Mouse (Mus musculus) G1E (cell line): ENCODE results near the gene Ube2v1. TPM values are rescaled to one million over a fixed set of nuclear protein-coding genes. Genes with fewer than 3 reads are reported as not detected.

ENCODE experiments used
- ATAC-seq: 2 replicates; pipeline ENCODE4 v1.8.0; 2016; ENCODE audit warnings: mild to moderate bottlenecking; ENCODE audit not compliant: insufficient number of reproducible peaks, poor library complexity, low FRiP score, severe bottlenecking; ENCODE audit errors: extremely low read depth
- DNase-seq: peaks from one replicate; pipeline ENCODE4 v3.0.0; 2012; ENCODE audit warnings: low spot score
- H3K27me3 ChIP-seq: 2 replicates; pipeline ENCODE4 v1.6.1; 2012; ENCODE audit warnings: mild to moderate bottlenecking, low read length, inconsistent platforms; ENCODE audit not compliant: insufficient read depth
- H3K36me3 ChIP-seq: replicated peaks from 2 replicates; pipeline ENCODE3; 2012; ENCODE audit warnings: mild to moderate bottlenecking, inconsistent platforms
- H3K4me1 ChIP-seq: 2 replicates; pipeline ENCODE4 v1.6.1; 2012; ENCODE audit warnings: low read depth, low read length, inconsistent platforms, mixed read lengths; ENCODE audit not compliant: insufficient read depth
- H3K4me3 ChIP-seq: 2 replicates; pipeline ENCODE4 v1.5.1; 2012; ENCODE audit warnings: low read depth, mild to moderate bottlenecking, inconsistent platforms, low read length, moderate library complexity, mixed read lengths
- H3K9me3 ChIP-seq: replicated peaks from 2 replicates; pipeline ENCODE4 v1.6.1; 2012; ENCODE audit warnings: inconsistent platforms
- CTCF ChIP-seq: IDR thresholded peaks from 2 replicates; pipeline ENCODE4 v1.5.1; 2012; ENCODE audit warnings: low read depth, low read length, inconsistent platforms, mixed read lengths
- GATA1 ChIP-seq: IDR thresholded peaks from 2 replicates; pipeline ENCODE4 v1.6.1; 2012; ENCODE audit warnings: borderline replicate concordance, low read length, inconsistent platforms, mixed read lengths
- GATA2 ChIP-seq: IDR thresholded peaks from 2 replicates; pipeline ENCODE4 v1.6.1; 2012; ENCODE audit warnings: low read depth, low read length, inconsistent platforms, borderline replicate concordance
- POLR2AphosphoS5 ChIP-seq: IDR thresholded peaks from 2 replicates; pipeline ENCODE4 v1.6.1; 2012; ENCODE audit warnings: low read depth, low read length, inconsistent platforms; ENCODE audit not compliant: insufficient replicate concordance
- TAL1 ChIP-seq: conservative IDR thresholded peaks from 2 replicates; pipeline ENCODE4 v1.6.1; 2012; ENCODE audit warnings: low read depth, low read length, inconsistent platforms, mixed read lengths
- polyA plus RNA-seq: library from polyadenylated mRNA; stranded (reverse); fragments of >175 nt; gene quantifications from 2 replicates; pipeline ENCODE4 v1.2.3, GENCODE M21; 2012
- total RNA-seq, 2 experiments: library from RNA; stranded (forward) in 1 of 2; stranded (reverse) in 1 of 2; fragments of 200-1000 nt in 1 of 2; fragments of >200 nt in 1 of 2; fragmentation: Nextera tagmentation in 1 of 2; gene quantifications; 2 replicates each; pipeline ENCODE4 v1.2.3; 2014 to 2017

The Ube2v1 gene
- total and polyA plus RNA-seq, 3 experiments, result 83.9 to 203 (median 149) TPM

GRCm38 (mm10) chr2:167578521-167578920 is 53.4 kb downstream of the Ube2v1 start:
- TF ChIP-seq GATA1 (no peak), CTCF (no peak), TAL1 (no peak), GATA2 (no peak)
- H3K36me3 ChIP-seq, result no peaks in the 10 kb centered on the region
- no peak overlapping the region for H3K4me3 ChIP-seq
- peaks cover 54% of the 10 kb centered on the region for H3K27me3 ChIP-seq
- ATAC-seq (no peak; the same call in 1 of the 2 replicates), DNase-seq (no peak)
- peaks cover 9% of the 10 kb centered on the region for H3K4me1 ChIP-seq
- no peaks in the 10 kb centered on the region for H3K9me3 ChIP-seq

GRCm38 (mm10) chr2:167577186-167577785 is 54.6 kb downstream of the Ube2v1 start:
- H3K9me3 ChIP-seq, result no peaks in the 10 kb centered on the region

GRCm38 (mm10) chr2:167576121-167576620 is 55.7 kb downstream of the Ube2v1 start:
- Histone ChIP-seq H3K27me3 (peaks cover 42% of the 10 kb centered on the region), H3K9me3 (no peaks in the 10 kb centered on the region)

More at GRCm38 (mm10) chr2:167577186-167577785, 54.6 kb downstream of the Ube2v1 start:
- Histone ChIP-seq H3K27me3 (peaks cover 42% of the 10 kb centered on the region), H3K4me1 (peaks cover 9% of the 10 kb centered on the region), H3K4me3 (no peak overlapping the region), H3K36me3 (no peaks in the 10 kb centered on the region)
- no peak for ATAC-seq
- no peak for TF ChIP-seq CTCF
- no peak for TF ChIP-seq GATA1
- TF ChIP-seq GATA2, result no peak
- no peak for TF ChIP-seq POLR2AphosphoS5
- TF ChIP-seq TAL1, result no peak
- no peak for DNase-seq

GRCm38 (mm10) chr2:167575581-167575980 is 56.3 kb downstream of the Ube2v1 start:
- ATAC-seq, result no peak
- Histone ChIP-seq H3K9me3 (no peaks in the 10 kb centered on the region), H3K4me3 (no peak overlapping the region), H3K36me3 (no peaks in the 10 kb centered on the region), H3K4me1 (peaks cover 9% of the 10 kb centered on the region), H3K27me3 (peaks cover 39% of the 10 kb centered on the region)
- no peak for DNase-seq
- TF ChIP-seq POLR2AphosphoS5, result no peak
- TF ChIP-seq GATA1, result no peak
- no peak for TF ChIP-seq TAL1
- no peak for TF ChIP-seq GATA2
- TF ChIP-seq CTCF, result no peak

More at GRCm38 (mm10) chr2:167576121-167576620, 55.7 kb downstream of the Ube2v1 start:
- peaks cover 9% of the 10 kb centered on the region for H3K4me1 ChIP-seq
- H3K36me3 ChIP-seq, result no peaks in the 10 kb centered on the region
- ATAC-seq (no peak), DNase-seq (no peak)
- no peak overlapping the region for H3K4me3 ChIP-seq
- TF ChIP-seq CTCF, result no peak

GRCm38 (mm10) chr2:167574814-167575213 is 57.1 kb downstream of the Ube2v1 start:
- H3K9me3 ChIP-seq, result no peaks in the 10 kb centered on the region
- DNase-seq (no peak), ATAC-seq (no peak)
- H3K4me3 ChIP-seq, result no peak overlapping the region
- H3K36me3 ChIP-seq, result no peaks in the 10 kb centered on the region
- no peak for TF ChIP-seq POLR2AphosphoS5
- TF ChIP-seq CTCF, result no peak
- no peak for TF ChIP-seq GATA1
- no peak for TF ChIP-seq GATA2
- TF ChIP-seq TAL1, result no peak
- H3K4me1 ChIP-seq, result peaks cover 9% of the 10 kb centered on the region
- peaks cover 47% of the 10 kb centered on the region for H3K27me3 ChIP-seq

GRCm38 (mm10) chr2:167571442-167572220 is 60.3 kb downstream of the Ube2v1 start:
- Histone ChIP-seq H3K9me3 (no peaks in the 10 kb centered on the region), H3K36me3 (no peaks in the 10 kb centered on the region), H3K27me3 (peaks cover 45% of the 10 kb centered on the region), H3K4me3 (no peak overlapping the region), H3K4me1 (no peaks in the 10 kb centered on the region)
- TF ChIP-seq CTCF, result no peak
- ATAC-seq, result no peak
- DNase-seq, result no peak
